Mouse (Mus musculus): Measurements from ENCODE around the gene Zfp287.

- no peak for TF ChIP-seq POU5F1 (IDR thresholded peaks at IDR 0.05; ENCODE audit: borderline replicate concordance, low read length)
- peak; percentile 52 for TF ChIP-seq CTCF (conservative IDR thresholded peaks at IDR 0.05; ENCODE audit: low read length)
These were observed 24.9 kb upstream of the Zfp287 start for GRCm38 (mm10) chr11:62756456-62757142.

Measured in E14TG2a.4 (cell line).